14 mouse cellular contexts compared by ENCODE assay signal in the genomic region with DNA sequence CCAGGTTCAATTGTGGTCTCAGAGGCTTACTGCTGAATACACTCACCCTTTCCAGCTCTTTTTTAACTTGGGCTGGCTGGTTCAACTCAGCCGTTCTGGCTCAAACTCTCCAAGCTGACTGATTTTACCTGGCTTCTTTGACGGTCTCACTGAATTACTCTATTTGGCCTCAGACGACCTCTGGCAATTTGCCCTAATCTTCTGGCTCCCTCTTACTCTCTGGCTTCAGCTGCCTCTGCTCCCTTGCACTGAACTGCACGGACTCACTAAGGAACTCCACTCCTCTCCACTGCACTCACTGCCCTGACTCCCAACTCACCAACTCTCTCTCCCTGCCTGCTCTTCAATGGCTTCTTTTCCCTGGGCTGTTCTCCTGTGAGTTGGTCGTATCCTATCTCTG. TPM values are rescaled to one million over a fixed set of nuclear protein-coding genes. Genes with fewer than 3 reads are reported as not detected.
"Had no signal": no experiment of that assay in that cellular context is flagged by ENCODE, and none has a peak within 500 bp of the region (broad histone marks: within the 10 kb centered on the region; RNA-seq: fewer than 3 reads in every experiment).

No protein-coding gene starts in this region.

- ATAC-seq: liver, postnatal 0 days; midbrain, embryonic 13.5 days; midbrain, embryonic 15.5 days had no signal

- H3K4me1 ChIP-seq: midbrain, embryonic 13.5 days; midbrain, embryonic 15.5 days; neural tube, embryonic 12.5 days; stomach, embryonic 15.5 days had no signal

- H3K4me3 ChIP-seq: megakaryocyte, embryonic 14.5 days; midbrain, embryonic 13.5 days; midbrain, embryonic 15.5 days; neural tube, embryonic 12.5 days; stomach, embryonic 15.5 days had no signal

- DNase-seq: liver, postnatal 0 days; lung, embryonic 14.5 days; lung, postnatal 10 days; lung, postnatal 4 days; right cerebral cortex, postnatal 14 days; thymus, adult 2 months; thymus, postnatal 25 days; thymus, postnatal 4 days had no signal

RNA-seq across cellular contexts. Expression of a gene that starts 20.9 kb away (rescaled TPM):
- polyA plus RNA-seq: stomach, postnatal 0 days had no signal
